Mouse (Mus musculus) thymus, adult 2 months (tissue): Measurements from ENCODE around the gene Dennd2d. TPM values are rescaled to one million over a fixed set of nuclear protein-coding genes. Genes with fewer than 3 reads are reported as not detected.
A peak's percentile ranks its signal among the peaks of the same experiment; 100 is the strongest.

Source experiments
- DNase-seq: peaks from one replicate; pipeline ENCODE4 v3.0.0; 2021
- H3K27ac ChIP-seq: fragments of 200-500 bp; 2 replicates; pipeline ENCODE4 v1.5.1; 2012; ENCODE audit warnings: low read length, control low read depth; ENCODE audit not compliant: control insufficient read depth, insufficient read depth
- H3K27me3 ChIP-seq: fragments of 200-500 bp; 2 replicates; pipeline ENCODE4 v1.6.1; 2012; ENCODE audit warnings: mild to moderate bottlenecking, low read length, moderate library complexity, mixed read lengths; ENCODE audit not compliant: control insufficient read depth, insufficient read depth
- H3K36me3 ChIP-seq: fragments of 200-500 bp; 2 replicates; pipeline ENCODE4 v1.6.1; 2012; ENCODE audit warnings: mild to moderate bottlenecking, low read length, moderate library complexity; ENCODE audit not compliant: control insufficient read depth, insufficient read depth
- H3K4me1 ChIP-seq: fragments of 200-500 bp; replicated peaks from 2 replicates; pipeline ENCODE4 v1.6.1; 2012; ENCODE audit warnings: low read length; ENCODE audit not compliant: control insufficient read depth, insufficient read depth
- H3K4me3 ChIP-seq: fragments of 200-500 bp; 2 replicates; pipeline ENCODE4 v1.5.1; 2012; ENCODE audit warnings: mild to moderate bottlenecking, low read length, control low read depth, moderate library complexity; ENCODE audit not compliant: control insufficient read depth, insufficient read depth
- CTCF ChIP-seq: fragments of 200-500 bp; IDR thresholded peaks from 2 replicates; pipeline ENCODE4 v1.5.1; 2012; ENCODE audit warnings: mild to moderate bottlenecking, control low read depth, low read length, moderate library complexity, borderline replicate concordance; ENCODE audit not compliant: control insufficient read depth, poor library complexity, insufficient read depth; ENCODE audit errors: extremely low read depth
- POLR2A ChIP-seq: fragments of 200-500 bp; IDR thresholded peaks from 2 replicates; pipeline ENCODE4 v1.6.1; 2012; ENCODE audit warnings: mild to moderate bottlenecking, low read length, control low read depth, moderate library complexity; ENCODE audit not compliant: control insufficient read depth, poor library complexity, insufficient read depth; ENCODE audit errors: extremely low read depth
- WGBS: fragments of 180-500 bp; shearing (Covaris S2); methylation state at CpG from one replicate; pipeline ENCODE4 v1.1.7; 2018; 5-methylcytosine and 5-hydroxymethylcytosine counted together
- polyA plus RNA-seq: library from polyadenylated mRNA; depleted of rRNA; stranded (reverse); fragments of >200 nt; gene quantifications from 2 replicates; pipeline ENCODE4 v1.2.3, GENCODE M21; 2012; rRNA removed

Dennd2d gene
- polyA plus RNA-seq, 1 experiment, result 47.6 TPM

DNA sequence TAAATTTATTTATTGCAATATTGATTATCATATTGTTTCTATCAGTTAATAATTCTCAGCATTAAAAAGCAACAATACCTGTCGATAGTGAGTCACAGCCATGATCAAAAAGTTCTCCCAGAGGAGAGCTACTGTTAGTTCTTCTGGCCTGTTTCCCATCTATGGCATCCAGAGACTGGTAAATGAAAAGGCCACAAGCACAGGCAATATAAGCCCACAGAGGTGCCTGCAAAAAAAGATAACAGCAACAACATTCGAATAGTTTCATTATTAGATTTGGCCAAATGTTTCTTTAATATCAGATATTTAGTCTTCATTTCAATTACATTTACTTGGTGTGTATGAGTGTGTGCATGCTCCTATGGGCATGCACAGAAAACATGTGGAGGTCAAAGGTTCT, 51.1 kb downstream of the Dennd2d start:
- no peaks in the 10 kb centered on the region for H3K4me1 ChIP-seq
- no peak overlapping the region for H3K27ac ChIP-seq
- no peak for DNase-seq
- no peak for TF ChIP-seq POLR2A
- H3K4me3 ChIP-seq, result no peak overlapping the region
- H3K27me3 ChIP-seq, result no peaks in the 10 kb centered on the region
- WGBS, result 91% methylated on average over 2 of the region's 2 CpGs
- peaks cover 13% of the 10 kb centered on the region for H3K36me3 ChIP-seq

DNA sequence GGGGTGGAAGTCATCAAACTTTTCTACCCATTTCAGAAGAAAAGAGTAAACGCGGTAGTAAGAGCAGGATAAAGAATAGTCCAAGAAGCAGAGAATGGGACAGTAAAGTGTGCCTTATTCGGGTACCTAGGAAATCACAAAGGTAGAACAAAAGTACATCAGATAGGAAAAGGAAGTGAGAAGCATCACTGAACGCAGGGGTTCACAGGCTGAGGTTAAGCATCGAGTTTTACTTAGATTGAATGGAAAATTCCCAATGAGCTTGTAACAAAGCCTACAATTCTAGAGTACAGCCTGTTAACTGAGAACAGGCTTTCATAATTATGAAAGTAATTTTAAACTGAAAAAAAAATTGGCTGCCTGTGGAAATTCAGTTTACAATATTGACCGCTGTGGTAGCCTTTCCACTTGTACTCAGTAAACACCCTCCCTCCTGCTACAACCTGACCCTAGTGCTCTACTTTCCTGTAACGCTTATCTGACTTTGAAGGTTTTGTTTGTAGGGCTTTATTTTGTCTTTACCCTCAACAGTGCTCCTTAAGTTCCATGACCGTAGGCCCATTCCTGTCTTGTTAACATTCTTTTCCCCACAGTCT, 62.6 kb downstream of the Dennd2d start:
- WGBS, result 77% methylated on average over 8 of the region's 8 CpGs
- no peaks in the 10 kb centered on the region for H3K27me3 ChIP-seq
- H3K27ac ChIP-seq, result no peak overlapping the region
- no peaks in the 10 kb centered on the region for H3K36me3 ChIP-seq
- no peak for DNase-seq
- TF ChIP-seq POLR2A (no peak), CTCF (no peak)
- H3K4me1 ChIP-seq, result no peaks in the 10 kb centered on the region
- H3K4me3 ChIP-seq, result no peak overlapping the region

DNA sequence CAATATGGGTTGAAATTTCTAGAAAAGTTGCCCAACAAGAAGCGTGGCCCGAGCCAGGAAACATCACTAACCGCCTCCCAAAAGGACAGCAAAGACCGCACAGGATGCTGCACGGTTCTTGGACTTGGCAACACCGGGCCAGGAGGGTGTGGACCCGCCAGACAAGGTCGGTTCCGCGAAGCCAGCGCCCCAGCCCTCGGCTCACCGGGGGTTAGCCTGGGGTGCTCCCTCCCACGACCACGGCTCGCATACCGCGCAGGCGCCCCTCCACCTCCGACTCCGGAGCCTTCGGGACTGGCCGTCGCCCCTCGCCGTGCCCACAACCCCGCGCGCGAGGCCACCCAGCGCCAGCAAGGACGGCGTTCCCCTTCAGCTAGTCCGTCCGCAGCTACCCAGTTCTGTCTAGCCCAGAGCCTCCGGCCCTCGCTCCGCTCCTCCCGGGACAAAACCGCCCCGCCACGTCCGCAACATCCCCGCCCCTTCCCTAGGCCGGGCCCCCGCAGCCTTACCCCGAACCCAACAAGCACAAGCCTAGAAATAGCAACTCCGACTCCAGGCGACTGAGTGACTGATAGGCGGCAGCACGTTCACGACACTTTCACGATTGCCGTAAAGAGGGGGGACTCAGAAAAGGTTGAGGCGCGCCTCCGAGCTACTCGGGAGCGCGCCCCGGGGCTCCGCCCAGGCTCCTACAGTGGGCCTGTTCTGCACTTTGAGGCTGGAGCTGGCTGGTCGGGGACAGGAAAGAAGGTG, 65.1 kb downstream of the Dennd2d start, which contains the start of the genes Dram2 and Cept1:
Gene Dram2, plus strand, starts transcription at position 628 of the 753 bp plus-strand sequence.
Gene Cept1, minus strand, starts transcription at position 632 of the 753 bp plus-strand sequence.
- no peaks in the 10 kb centered on the region for H3K36me3 ChIP-seq
- peak; percentile 94 for DNase-seq
- WGBS, result under 1% methylated on average over 61 of the region's 63 CpGs
- TF ChIP-seq POLR2A, result peak; percentile 93
- peak; percentile 67; the same call in 1 of the 2 replicates for TF ChIP-seq CTCF
- peak within 1 kb of the TSS; percentile 80 for H3K27ac ChIP-seq
- H3K4me3 ChIP-seq, result peak within 1 kb of the TSS; percentile 85
- no peaks in the 10 kb centered on the region for H3K4me1 ChIP-seq
- no peaks in the 10 kb centered on the region for H3K27me3 ChIP-seq

DNA sequence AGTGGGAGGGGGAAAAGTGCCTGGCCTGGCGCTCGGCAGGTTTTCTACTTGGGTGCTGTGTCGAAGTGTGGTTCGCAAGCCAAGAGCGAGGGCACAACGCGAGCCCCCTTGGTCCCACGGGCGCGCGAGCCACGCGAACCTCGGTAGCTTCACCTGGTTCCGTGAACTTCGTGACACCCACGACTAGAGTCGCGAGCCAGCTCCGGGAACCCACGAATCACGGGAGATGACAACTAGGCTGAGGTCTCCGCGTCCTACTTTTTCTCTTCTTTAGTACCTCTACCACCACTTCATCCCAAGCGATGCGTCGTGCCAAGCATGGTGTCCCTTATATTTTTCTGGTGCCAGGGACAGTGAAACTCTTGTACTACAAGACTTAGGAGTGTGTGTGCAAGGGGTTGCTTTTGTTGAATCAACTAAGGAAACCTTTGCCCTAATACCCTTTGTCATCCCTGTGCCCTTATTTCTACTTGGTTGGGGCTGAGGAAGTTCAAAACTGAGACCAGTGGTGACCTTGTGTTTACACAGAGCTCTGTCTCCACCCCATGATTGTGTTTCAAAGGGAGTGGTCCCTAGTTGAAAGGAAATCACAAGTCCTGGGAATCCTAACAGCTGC, 65.8 kb downstream of the Dennd2d start:
- Histone ChIP-seq H3K27me3 (no peaks in the 10 kb centered on the region), H3K4me3 (peak overlapping the region; percentile 85), H3K4me1 (no peaks in the 10 kb centered on the region), H3K27ac (peak overlapping the region; percentile 76), H3K36me3 (no peaks in the 10 kb centered on the region)
- no peak for DNase-seq
- WGBS, result under 1% methylated on average over 27 of the region's 27 CpGs
- no peak for TF ChIP-seq POLR2A
- TF ChIP-seq CTCF, result no peak

DNA sequence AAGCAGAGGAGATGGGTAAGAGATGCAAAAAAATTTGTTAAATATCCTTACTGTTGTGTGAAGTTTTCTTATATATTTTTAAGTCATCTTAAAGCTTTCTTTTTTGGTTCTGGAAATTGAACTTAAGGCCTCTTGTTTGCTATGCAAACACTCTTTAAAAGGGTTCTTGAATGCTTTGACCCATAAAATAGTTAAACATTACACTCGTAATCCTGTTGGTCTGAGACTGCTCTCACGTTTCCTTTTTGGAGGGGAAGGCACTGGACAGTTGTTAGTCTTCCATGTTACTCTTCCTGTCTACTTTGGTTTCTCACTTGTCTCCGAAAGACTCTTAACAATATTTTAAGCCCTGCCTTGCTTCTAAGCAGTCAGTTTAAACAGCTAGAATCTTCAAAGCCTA, 66.8 kb downstream of the Dennd2d start:
- WGBS, result 80% methylated on average over 3 of the region's 3 CpGs
- Histone ChIP-seq H3K27ac (no peak overlapping the region), H3K4me1 (0 out of 2 replicates have a peak, but pooled peaks cover under 1% of the 10 kb centered on the region), H3K27me3 (no peaks in the 10 kb centered on the region), H3K36me3 (no peaks in the 10 kb centered on the region), H3K4me3 (no peak overlapping the region)
- no peak for DNase-seq
- TF ChIP-seq CTCF (no peak), POLR2A (no peak)

Other genes with a start within 250 kb of the Dennd2d start
- 0.11 TPM in 2 replicates for gene Chil6, start 76.2 kb upstream of the Dennd2d start, polyA plus RNA-seq
- 19.9 and 28.3 TPM in 2 replicates for gene Dram2, start 65.4 kb downstream of the Dennd2d start, polyA plus RNA-seq
- gene Cept1, start 65.4 kb downstream of the Dennd2d start, polyA plus RNA-seq, result 22.7 and 24.4 TPM in 2 replicates
- gene Lrif1, start 202.6 kb downstream of the Dennd2d start, polyA plus RNA-seq, result 4.7 and 5.0 TPM in 2 replicates